Mouse (Mus musculus) hindbrain, embryonic 11.5 days (tissue): ENCODE measurements around the gene Faf1. TPM values are rescaled to one million over a fixed set of nuclear protein-coding genes. Genes with fewer than 3 reads are reported as not detected.

Experiments used
- ATAC-seq: fragments of 200-750 bp; cut with Nextera tagmentation; 2 replicates; pipeline ENCODE4 v1.8.0; 2017; ENCODE audit warnings: mild to moderate bottlenecking, moderate TSS enrichment, moderate library complexity; ENCODE audit not compliant: low FRiP score
- DNase-seq: peaks from one replicate; pipeline ENCODE4 v3.0.0-alpha.2; 2015; ENCODE audit warnings: low spot score
- H3K27ac ChIP-seq: fragments of 300-500 bp; sonication (generic); 2 replicates; pipeline ENCODE4 v1.5.1; 2014; ENCODE audit warnings: mild to moderate bottlenecking, low read depth, low read length
- H3K27me3 ChIP-seq: fragments of 300-500 bp; sonication (generic); 2 replicates; pipeline ENCODE4 v1.6.1; 2014; ENCODE audit warnings: mild to moderate bottlenecking, low read length, moderate library complexity, mixed read lengths; ENCODE audit not compliant: control insufficient read depth, insufficient read depth
- H3K36me3 ChIP-seq: fragments of 300-500 bp; sonication (generic); 2 replicates; pipeline ENCODE4 v1.6.1; 2014; ENCODE audit warnings: mild to moderate bottlenecking, low read length, moderate library complexity, mixed read lengths; ENCODE audit not compliant: control insufficient read depth, insufficient read depth
- H3K4me1 ChIP-seq: fragments of 300-500 bp; sonication (generic); replicated peaks from 2 replicates; pipeline ENCODE4 v1.6.1; 2014; ENCODE audit warnings: low read length, mixed read lengths; ENCODE audit not compliant: control insufficient read depth, insufficient read depth
- H3K4me2 ChIP-seq: fragments of 300-500 bp; sonication (generic); replicated peaks from 2 replicates; pipeline ENCODE4 v1.6.1; 2014; ENCODE audit warnings: mild to moderate bottlenecking, low read depth, low read length
- H3K4me3 ChIP-seq: fragments of 300-500 bp; sonication (generic); 2 replicates; pipeline ENCODE4 v1.5.1; 2014; ENCODE audit warnings: low read depth, low read length
- H3K9ac ChIP-seq: fragments of 300-500 bp; sonication (generic); 2 replicates; pipeline ENCODE4 v1.6.1; 2014; ENCODE audit warnings: low read depth, low read length
- H3K9me3 ChIP-seq: fragments of 300-500 bp; sonication (generic); 2 replicates; pipeline ENCODE4 v1.6.1; 2016; ENCODE audit warnings: low read length; ENCODE audit not compliant: control insufficient read depth
- WGBS: fragments of 180-500 bp; shearing (Covaris S2); extraction: QIAGEN DNeasy Blood & Tissue Kit; methylation state at CpG from one replicate; pipeline ENCODE4 v1.1.7; 2014; 5-methylcytosine and 5-hydroxymethylcytosine counted together
- polyA plus RNA-seq: library from polyadenylated mRNA; unstranded; fragments of >200 nt; fragmentation: Nextera tagmentation; extraction: Ambion mirVana; gene quantifications from 2 replicates; pipeline ENCODE4 v1.2.1, GENCODE M21; 2014

Gene Faf1
- 41.5 and 48.3 TPM in 2 replicates for polyA plus RNA-seq

- Histone ChIP-seq H3K27me3 (no peaks in the 10 kb centered on the region), H3K4me3 (peak within 1 kb of the TSS; percentile 83), H3K9me3 (no peaks in the 10 kb centered on the region), H3K4me2 (peak within 1 kb of the TSS; percentile 56), H3K27ac (peak within 1 kb of the TSS; percentile 95), H3K4me1 (no peaks in the 10 kb centered on the region), H3K36me3 (no peaks in the 10 kb centered on the region), H3K9ac (peak within 1 kb of the TSS; percentile 66)
- ATAC-seq (peak; percentile 97), DNase-seq (peak; percentile 98)
- under 1% methylated on average over 87 of the region's 107 CpGs for WGBS
Observed at GRCm38 (mm10) chr4:109676218-109677215, at the start of gene Faf1. Gene Faf1, plus strand, starts transcription at chr4:109676588.

GRCm38 (mm10) chr4:109630215-109630614 lies 46.2 kb upstream of the Faf1 start:
- Histone ChIP-seq H3K4me1 (no peaks in the 10 kb centered on the region), H3K27me3 (no peaks in the 10 kb centered on the region), H3K9me3 (no peaks in the 10 kb centered on the region), H3K4me2 (no peak overlapping the region), H3K9ac (no peak overlapping the region), H3K27ac (no peak overlapping the region), H3K36me3 (no peaks in the 10 kb centered on the region), H3K4me3 (no peak overlapping the region)
- WGBS = 68% methylated on average over 2 of the region's 2 CpGs
- DNase-seq (no peak), ATAC-seq (no peak)

GRCm38 (mm10) chr4:109631029-109631428 lies 45.4 kb upstream of the Faf1 start:
- ATAC-seq (no peak), DNase-seq (no peak)
- Histone ChIP-seq H3K36me3 (no peaks in the 10 kb centered on the region), H3K4me2 (no peak overlapping the region), H3K4me1 (no peaks in the 10 kb centered on the region), H3K9me3 (no peaks in the 10 kb centered on the region), H3K27ac (no peak overlapping the region), H3K9ac (no peak overlapping the region), H3K27me3 (no peaks in the 10 kb centered on the region), H3K4me3 (no peak overlapping the region)
- 89% methylated on average over 4 of the region's 4 CpGs for WGBS

GRCm38 (mm10) chr4:109634971-109635370 lies 41.4 kb upstream of the Faf1 start:
- Histone ChIP-seq H3K36me3 (no peaks in the 10 kb centered on the region), H3K9me3 (no peaks in the 10 kb centered on the region), H3K4me2 (no peak overlapping the region), H3K4me1 (no peaks in the 10 kb centered on the region), H3K9ac (no peak overlapping the region), H3K4me3 (no peak overlapping the region), H3K27me3 (no peaks in the 10 kb centered on the region), H3K27ac (no peak overlapping the region)
- DNase-seq = no peak
- no peak for ATAC-seq
- WGBS = 94% methylated on average over 2 of the region's 2 CpGs

- H3K36me3 ChIP-seq = no peaks in the 10 kb centered on the region
- H3K4me1 ChIP-seq = no peaks in the 10 kb centered on the region
- H3K27ac ChIP-seq = no peak overlapping the region
- DNase-seq (no peak), ATAC-seq (no peak)
- no peak overlapping the region for H3K4me3 ChIP-seq
- H3K27me3 ChIP-seq = no peaks in the 10 kb centered on the region
- no peak overlapping the region for H3K9ac ChIP-seq
- H3K9me3 ChIP-seq = no peaks in the 10 kb centered on the region
- 91% methylated on average over 9 of the region's 9 CpGs for WGBS
- H3K4me2 ChIP-seq = no peak overlapping the region
Observed at GRCm38 (mm10) chr4:109639356-109639755, 37.0 kb upstream of the Faf1 start.

GRCm38 (mm10) chr4:109640141-109640540 lies 36.2 kb upstream of the Faf1 start:
- H3K27me3 ChIP-seq = no peaks in the 10 kb centered on the region
- no peaks in the 10 kb centered on the region for H3K36me3 ChIP-seq
- no peak overlapping the region for H3K4me2 ChIP-seq
- no peak overlapping the region for H3K9ac ChIP-seq
- DNase-seq (no peak), ATAC-seq (no peak)
- H3K9me3 ChIP-seq = no peaks in the 10 kb centered on the region
- H3K4me3 ChIP-seq = no peak overlapping the region
- no peaks in the 10 kb centered on the region for H3K4me1 ChIP-seq
- no peak overlapping the region for H3K27ac ChIP-seq
- 87% methylated on average over 7 of the region's 7 CpGs for WGBS

GRCm38 (mm10) chr4:109641451-109641850 lies 34.9 kb upstream of the Faf1 start:
- Histone ChIP-seq H3K36me3 (no peaks in the 10 kb centered on the region), H3K4me2 (no peak overlapping the region), H3K9ac (no peak overlapping the region), H3K4me1 (no peaks in the 10 kb centered on the region), H3K27me3 (no peaks in the 10 kb centered on the region), H3K27ac (no peak overlapping the region), H3K9me3 (no peaks in the 10 kb centered on the region), H3K4me3 (no peak overlapping the region)
- ATAC-seq (no peak), DNase-seq (no peak)
- 77% methylated on average over 3 of the region's 3 CpGs for WGBS

- Histone ChIP-seq H3K9ac (no peak overlapping the region), H3K27ac (no peak overlapping the region), H3K4me3 (no peak overlapping the region), H3K4me2 (no peak overlapping the region), H3K36me3 (no peaks in the 10 kb centered on the region), H3K9me3 (no peaks in the 10 kb centered on the region), H3K4me1 (no peaks in the 10 kb centered on the region), H3K27me3 (no peaks in the 10 kb centered on the region)
- ATAC-seq (no peak), DNase-seq (no peak)
- WGBS = 76% methylated on average over 4 of the region's 4 CpGs
Observed at GRCm38 (mm10) chr4:109647281-109647680, 29.1 kb upstream of the Faf1 start.

GRCm38 (mm10) chr4:109649331-109649730 lies 27.1 kb upstream of the Faf1 start:
- no peak overlapping the region for H3K4me2 ChIP-seq
- H3K9ac ChIP-seq = no peak overlapping the region
- H3K4me1 ChIP-seq = no peaks in the 10 kb centered on the region
- no peak overlapping the region for H3K4me3 ChIP-seq
- H3K36me3 ChIP-seq = no peaks in the 10 kb centered on the region
- no peaks in the 10 kb centered on the region for H3K9me3 ChIP-seq
- DNase-seq (no peak), ATAC-seq (no peak)
- no peak overlapping the region for H3K27ac ChIP-seq
- WGBS = 79% methylated on average over 5 of the region's 5 CpGs
- peaks cover 4% of the 10 kb centered on the region for H3K27me3 ChIP-seq
